Mouse (Mus musculus) c-Kit-positive CD71-positive TER-119-negative erythroid progenitor cells, embryonic 14.5 days (primary cell): ENCODE measurements around the gene E430018J23Rik.
"Not testable (repeated sequence)": the region's sequence is repeated elsewhere in the genome, so short reads cannot be mapped to it uniquely, and the experiment has no call there.

Experiments used
- DNase-seq: peaks from one replicate; pipeline ENCODE4 v3.0.0-alpha.2; 2013; ENCODE audit warnings: low read depth

Gene E430018J23Rik

DNA sequence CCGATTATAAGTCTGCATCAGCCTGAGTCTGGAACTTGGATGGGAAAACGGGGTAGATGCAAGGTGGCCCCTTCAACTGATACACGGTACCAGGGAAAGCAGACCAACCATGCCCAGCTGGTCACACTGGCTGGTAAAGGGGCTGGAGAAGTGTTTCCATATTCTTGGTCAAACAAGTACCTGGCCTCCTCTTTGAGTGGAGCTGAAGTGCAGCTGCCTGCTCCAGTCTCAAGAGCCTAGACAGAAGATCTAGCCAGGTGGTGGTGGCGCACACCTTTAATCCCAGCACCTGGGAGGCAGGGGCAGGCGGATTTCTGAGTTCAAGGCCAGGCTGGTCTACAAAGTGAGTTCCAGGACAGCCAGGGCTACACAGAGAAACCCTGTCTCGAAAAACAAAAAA lies 51.6 kb downstream of the E430018J23Rik start:
- not testable (repeated sequence) for DNase-seq

DNA sequence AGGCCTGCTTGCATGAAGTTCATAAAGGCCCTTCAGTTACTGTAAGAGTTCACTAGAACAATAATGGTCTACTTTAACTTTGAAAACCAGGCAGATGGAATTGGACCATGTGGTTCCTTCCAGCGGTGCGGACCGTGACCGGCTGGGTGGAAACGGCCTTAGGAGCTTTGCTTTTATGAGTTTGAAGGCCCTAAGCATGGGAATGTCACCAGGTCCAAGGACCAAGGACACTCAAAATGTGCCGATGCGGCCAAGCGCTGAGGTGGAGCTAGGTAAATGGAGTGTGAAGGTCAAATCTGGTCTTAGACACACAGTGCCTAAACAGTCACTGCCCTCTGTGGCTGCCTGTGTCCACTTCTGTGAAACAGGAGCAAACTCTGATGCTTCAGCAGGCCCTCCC lies 52.1 kb downstream of the E430018J23Rik start:
- DNase-seq, result no peak
